Mouse (Mus musculus): ENCODE data around the gene Relt.

GRCm38 (mm10) chr7:100871355-100871754, 8.1 kb upstream of the Relt start:
- no peak for TF ChIP-seq CTCF (IDR thresholded peaks at IDR 0.05; ENCODE audit: low read depth)
- no peak for TF ChIP-seq EP300 (optimal IDR thresholded peaks at IDR 0.05)

Data from stomach, postnatal 0 days (tissue).